Mouse (Mus musculus): ENCODE data around the gene Slc22a7. TPM values are rescaled to one million over a fixed set of nuclear protein-coding genes. Genes with fewer than 3 reads are reported as not detected.

The Slc22a7 gene
- total RNA-seq, 2 experiments from 2014 or later: not detected

DNA sequence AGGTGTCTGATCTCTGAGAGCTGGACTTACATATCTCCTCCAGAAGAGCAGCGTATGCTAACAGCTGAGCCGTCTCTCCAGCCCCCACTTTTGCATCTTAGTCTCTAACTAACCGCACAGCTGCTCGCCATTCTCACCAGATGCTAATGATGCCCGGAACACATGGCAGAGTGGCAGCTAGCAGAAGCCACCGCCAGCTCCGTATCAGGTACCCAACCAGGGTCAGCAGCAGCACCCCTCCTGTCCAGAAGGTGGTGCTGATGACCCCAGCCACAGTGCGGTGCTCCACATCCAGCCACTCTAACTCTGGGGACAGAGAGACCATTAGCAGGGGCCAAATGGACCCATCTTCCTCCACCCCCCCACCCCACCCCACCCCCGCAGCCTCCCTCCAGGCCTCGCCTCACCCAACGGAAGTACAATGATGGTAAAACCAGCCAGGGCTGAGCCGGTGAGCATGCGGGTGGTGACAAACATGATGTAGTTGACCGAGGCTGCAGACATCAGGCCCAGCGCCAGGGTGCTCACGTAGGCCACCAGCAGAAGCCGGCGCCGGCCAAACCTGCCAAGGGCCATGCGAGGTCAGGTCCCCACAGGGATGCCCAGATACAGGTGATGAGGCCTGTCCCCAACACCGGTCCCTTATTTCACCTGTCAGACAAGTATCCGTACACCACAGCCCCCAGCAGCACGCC is 1.4 kb downstream of the Slc22a7 start:
- DNase-seq: peak; percentile 63

DNA sequence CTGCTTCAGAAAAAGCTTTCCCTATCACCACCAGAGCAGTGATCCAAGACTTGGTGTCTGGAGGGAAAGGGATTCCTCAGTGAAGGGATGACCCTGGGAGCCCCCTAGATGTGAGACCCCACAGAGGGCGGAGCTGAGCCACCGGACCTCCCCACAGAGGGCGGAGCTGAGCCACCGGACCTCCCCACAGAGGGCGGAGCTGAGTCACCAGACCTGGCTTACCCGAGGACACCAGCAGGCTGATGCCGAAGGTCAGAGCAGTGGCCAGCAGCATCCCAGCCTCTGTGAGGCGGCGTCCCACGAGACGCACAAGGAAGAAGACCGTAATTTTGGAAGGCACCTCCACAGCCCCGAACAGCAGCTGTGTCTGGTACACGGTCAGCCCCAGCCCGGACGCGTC is 4.6 kb downstream of the Slc22a7 start:
- DNase-seq: peak; percentile 43

- no peak for DNase-seq
Measured at GRCm38 (mm10) chr17:46428761-46429414, 9.4 kb downstream of the Slc22a7 start, which contains the start of gene Crip3. Crip3 (plus strand) TSS chr17:46428926.

DNA sequence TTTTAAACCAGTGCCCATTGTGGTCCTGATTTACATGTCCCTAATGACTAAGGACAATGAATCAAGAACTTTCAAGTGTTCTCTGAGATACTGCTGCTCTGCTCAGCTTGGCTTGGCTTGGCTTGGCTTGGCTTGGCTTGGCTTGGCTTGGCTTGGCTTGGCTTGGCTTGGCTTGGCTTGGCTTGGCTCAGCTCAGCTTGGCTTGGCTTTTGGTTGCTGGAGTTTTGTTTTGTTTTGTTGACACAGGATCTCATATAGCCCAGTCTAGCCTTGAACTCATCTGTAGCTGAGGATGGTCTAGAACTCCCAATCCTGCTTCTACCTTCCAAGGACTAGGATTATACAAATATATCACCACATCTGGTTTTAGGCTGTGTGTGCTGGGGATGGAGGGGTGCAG is 11.8 kb downstream of the Slc22a7 start:
- no peak for DNase-seq

GRCm38 (mm10) chr17:46419717-46420116 is 18.5 kb downstream of the Slc22a7 start:
- no peak for DNase-seq

DNA sequence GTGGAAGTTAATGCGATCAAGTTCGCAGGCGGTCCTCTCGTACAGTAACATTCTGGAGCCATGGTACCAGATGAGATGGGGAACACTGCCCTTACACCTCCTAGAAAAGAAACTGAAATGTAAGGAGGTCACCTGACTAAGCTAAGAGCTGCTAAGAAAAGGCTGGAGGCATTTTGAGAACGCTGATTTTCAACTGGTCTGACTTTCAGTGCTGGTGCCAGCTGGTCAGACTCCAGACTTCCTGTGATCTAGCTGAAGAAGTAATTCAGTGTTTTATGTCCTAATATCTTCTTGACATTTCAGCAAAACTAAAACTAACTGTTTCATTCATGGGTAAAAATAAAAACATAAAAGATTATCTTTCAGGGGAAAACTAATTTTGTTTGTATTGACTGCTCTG is 19.6 kb downstream of the Slc22a7 start:
- no peak for DNase-seq

DNA sequence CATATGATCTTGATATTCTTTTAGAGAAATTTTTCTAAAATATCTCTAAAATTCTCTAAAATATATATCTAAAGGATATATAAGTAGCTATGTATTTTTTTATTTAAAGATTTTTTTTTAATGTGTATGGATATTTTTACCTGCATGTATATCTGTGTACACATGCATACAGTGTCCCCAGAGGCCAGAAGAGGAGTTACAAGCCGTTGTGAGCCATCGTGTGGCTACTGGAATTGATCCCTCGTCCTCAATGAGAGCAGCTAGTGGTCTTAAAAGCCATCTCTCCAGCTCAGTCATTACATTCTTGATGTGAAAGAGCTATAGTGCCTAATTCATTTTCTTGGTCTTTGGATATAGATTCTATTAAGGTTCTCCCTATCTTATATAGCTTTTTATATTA is 29.8 kb downstream of the Slc22a7 start:
- no peak for DNase-seq

DNA sequence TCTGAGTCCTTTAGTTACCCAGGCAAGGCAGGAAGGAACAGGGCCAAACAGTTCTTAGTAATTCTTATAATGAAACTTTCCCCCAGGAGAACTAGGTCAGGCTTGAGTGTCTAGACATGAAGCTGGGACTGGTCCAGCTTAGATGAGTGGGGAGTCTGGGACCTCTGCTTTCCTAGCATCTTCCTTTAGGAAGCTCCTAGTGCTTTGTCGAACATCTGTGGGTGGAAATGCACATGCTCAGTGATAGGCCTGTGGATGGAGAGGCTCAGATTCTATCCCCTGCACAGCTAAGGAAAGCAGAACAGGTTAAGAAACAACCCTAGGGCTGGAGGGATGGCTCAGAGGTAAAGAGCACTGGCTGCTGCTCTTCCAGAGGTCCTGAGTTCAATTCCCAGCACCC is 43.6 kb downstream of the Slc22a7 start:
- no peak for DNase-seq

DNA sequence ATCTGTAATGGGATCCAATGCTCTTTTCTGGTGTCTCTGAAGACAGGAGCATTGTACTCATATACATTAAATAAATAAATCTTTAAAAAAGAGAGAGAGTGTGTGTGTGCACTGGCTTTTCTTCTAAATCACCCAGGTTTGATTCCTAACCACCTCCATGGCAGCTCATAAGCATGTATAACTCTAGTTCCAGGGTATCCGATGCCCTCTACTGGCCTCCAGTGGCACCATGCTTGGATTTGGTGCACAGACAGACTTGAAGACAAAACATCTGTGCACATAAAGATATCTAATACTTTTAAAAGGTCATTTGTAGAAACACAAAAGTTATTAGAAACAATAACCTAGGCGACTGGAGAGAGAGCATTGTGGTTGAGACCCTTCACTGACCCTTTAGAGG is 45.2 kb downstream of the Slc22a7 start:
- DNase-seq: peak; percentile 49

DNA sequence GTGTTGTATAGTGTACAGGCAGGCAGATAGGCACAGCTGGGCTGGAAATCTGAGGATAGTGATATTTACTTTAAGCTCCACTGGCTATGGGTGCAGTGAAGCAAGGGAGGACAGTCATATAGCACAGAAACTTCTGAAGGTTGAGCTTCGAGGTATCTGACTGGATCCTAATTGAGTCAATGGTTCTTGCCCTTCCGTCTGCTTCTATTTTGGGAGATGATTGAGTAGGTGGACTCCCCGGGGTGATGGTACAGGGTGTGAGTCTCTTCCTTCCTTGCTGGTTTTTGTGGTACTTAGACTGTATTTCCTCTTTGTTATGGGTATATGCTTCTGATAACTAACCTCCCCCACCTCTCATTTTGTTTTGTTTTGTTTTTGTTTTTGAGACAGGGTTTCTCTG is 50.1 kb downstream of the Slc22a7 start:
- DNase-seq: no peak

- DNase-seq: peak; percentile 38
Measured at GRCm38 (mm10) chr17:46384061-46384801, 54.0 kb downstream of the Slc22a7 start.

DNA sequence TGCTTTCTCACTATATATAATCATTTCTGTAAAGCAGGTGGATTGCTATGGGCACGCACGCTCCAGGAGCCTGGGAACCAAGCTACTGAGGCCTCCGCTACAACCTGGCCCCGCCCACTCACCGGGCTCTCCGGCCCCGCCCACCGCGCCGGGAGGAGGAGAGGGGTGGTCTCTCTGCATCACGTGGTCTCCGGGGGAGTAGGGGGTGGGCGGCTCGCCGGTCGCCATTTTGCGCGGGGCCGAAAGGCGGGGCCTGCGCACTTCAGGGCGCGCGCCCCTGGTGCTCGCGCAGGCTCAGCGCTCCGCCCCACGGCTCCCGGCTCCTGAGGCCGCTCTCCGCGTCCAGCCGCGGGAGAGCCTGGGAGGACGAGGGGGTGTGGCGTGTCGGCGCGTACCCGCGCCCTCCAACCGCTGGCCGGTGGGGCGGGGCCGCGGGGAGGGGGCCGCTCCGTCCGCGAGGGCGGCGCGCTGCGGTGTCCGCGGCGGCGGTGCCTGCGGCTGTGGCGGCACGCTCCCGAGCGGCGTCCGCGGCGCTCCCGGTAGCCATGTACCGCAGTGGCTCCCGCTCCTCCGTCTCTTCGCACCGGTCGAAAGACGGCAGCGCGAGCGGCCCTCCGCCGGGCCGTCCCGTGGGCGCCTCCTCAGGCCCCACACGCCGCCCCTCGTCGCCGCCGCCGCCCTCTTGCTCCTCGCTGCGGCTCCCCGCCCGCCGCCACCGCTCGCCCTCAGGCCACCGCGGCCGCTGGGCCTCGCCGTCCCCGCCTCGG is 54.8 kb downstream of the Slc22a7 start, which contains the start of gene Zfp318:
Gene Zfp318, plus strand, starts transcription at position 438 of the 767 bp plus-strand sequence.
- peak; percentile 99 for DNase-seq

Other genes starting within 250 kb of the Slc22a7 start
- 10 to 100 TPM; 20.3 to 21.7 TPM for gene Polh, start 235.8 kb downstream of the Slc22a7 start, total RNA-seq (2021)
- 10 to 100 TPM; 26.9 to 28.7 TPM for gene Xpo5, start 235.7 kb downstream of the Slc22a7 start, total RNA-seq (2021)
- gene Polr1c, start 190.4 kb downstream of the Slc22a7 start, total RNA-seq (2021): 10 to 100 TPM; 26.2 to 30.5 TPM
- gene Yipf3, start 190.4 kb downstream of the Slc22a7 start, total RNA-seq (2021): 10 to 100 TPM; 64.6 TPM
- under 1 TPM; 0.81 to 0.90 TPM for gene Lrrc73, start 184.9 kb downstream of the Slc22a7 start, total RNA-seq (2021)
- gene Tjap1, start 155.4 kb downstream of the Slc22a7 start, total RNA-seq (2021): 10 to 100 TPM; 55.0 to 59.0 TPM
- gene Dlk2, start 141.0 kb downstream of the Slc22a7 start, total RNA-seq (2021): 1 to 10 TPM in 1 of 2 experiments, under 1 TPM in 1; 0.95 to 1.1 TPM
- gene Abcc10, start 110.1 kb downstream of the Slc22a7 start, total RNA-seq (2021): 1 to 10 TPM; 5.1 to 5.8 TPM
- 10 to 100 TPM; 24.2 to 25.8 TPM for gene Zfp318, start 54.7 kb downstream of the Slc22a7 start, total RNA-seq (2021)
- gene Crip3, start 9.5 kb downstream of the Slc22a7 start, total RNA-seq (2021): under 1 TPM; 0.36 to 0.52 TPM
- under 1 TPM; 0.33 to 0.45 TPM for gene Ttbk1, start 49.2 kb upstream of the Slc22a7 start, total RNA-seq (2021)
- 10 to 100 TPM in 1 of 2 experiments, 1 to 10 TPM in 1; 9.5 to 10.2 TPM for gene Dnph1, start 58.3 kb upstream of the Slc22a7 start, total RNA-seq (2021)
- gene Cul9, start 107.9 kb upstream of the Slc22a7 start, total RNA-seq (2021): 10 to 100 TPM; 12.0 to 12.6 TPM
- 100 to 1,000 TPM; 184 to 210 TPM for gene Srf, start 117.7 kb upstream of the Slc22a7 start, total RNA-seq (2021)
- gene Ptk7, start 191.0 kb upstream of the Slc22a7 start, total RNA-seq (2021): 10 to 100 TPM; 34.8 to 36.2 TPM
- gene Klc4, start 207.6 kb upstream of the Slc22a7 start, total RNA-seq (2021): 10 to 100 TPM; 18.9 TPM
- gene Mrpl2, start 207.8 kb upstream of the Slc22a7 start, total RNA-seq (2021): 100 to 1,000 TPM; 107 to 109 TPM
- gene Cul7, start 211.9 kb upstream of the Slc22a7 start, total RNA-seq (2021): 10 to 100 TPM; 65.5 to 66.6 TPM
- 10 to 100 TPM; 16.7 TPM for gene Rrp36, start 235.9 kb upstream of the Slc22a7 start, total RNA-seq (2021)
- gene Mea1, start 240.3 kb upstream of the Slc22a7 start, total RNA-seq (2021): 10 to 100 TPM; 62.9 to 66.8 TPM
- 100 to 1,000 TPM; 138 to 140 TPM for gene Klhdc3, start 242.5 kb upstream of the Slc22a7 start, total RNA-seq (2021)